Mouse (Mus musculus) lung, postnatal 0 days (tissue): ENCODE measurements at regions not wholly inside any gene's neighbourhood (a gene's known extent, or its start where the extent isn't known, plus 50 kb on each side); places are given as distances from the start of the nearest gene placed in this dataset.
"Not testable (repeated sequence)": the region's sequence is repeated elsewhere in the genome, so short reads cannot be mapped to it uniquely, and the experiment has no call there.

Source experiments
- ATAC-seq: fragments of 200-750 bp; cut with Nextera tagmentation; 2 replicates; pipeline ENCODE4 v1.8.0; 2017; ENCODE audit warnings: moderate library complexity
- DNase-seq: peaks from one replicate; pipeline ENCODE4 v3.0.0-alpha.2; 2016; ENCODE audit warnings: low spot score
- H3K27ac ChIP-seq: fragments of 300-500 bp; sonication (generic); 2 replicates; pipeline ENCODE4 v1.5.1; 2014; ENCODE audit warnings: antibody characterized with exemption, mild to moderate bottlenecking, low read length, mixed read lengths
- H3K27me3 ChIP-seq: fragments of 300-500 bp; sonication (generic); replicated peaks from 2 replicates; pipeline ENCODE4 v1.6.1; 2014; ENCODE audit warnings: low read length, mixed read lengths; ENCODE audit not compliant: insufficient read depth
- H3K36me3 ChIP-seq: fragments of 300-500 bp; sonication (generic); 2 replicates; pipeline ENCODE4 v1.6.1; 2014; ENCODE audit warnings: low read length, mixed read lengths; ENCODE audit not compliant: insufficient read depth
- H3K4me1 ChIP-seq: fragments of 300-500 bp; sonication (generic); 2 replicates; pipeline ENCODE4 v1.6.1; 2014; ENCODE audit warnings: antibody characterized with exemption, low read depth, low read length, mixed read lengths; ENCODE audit not compliant: insufficient read depth
- H3K4me2 ChIP-seq: fragments of 300-500 bp; sonication (generic); replicated peaks from 2 replicates; pipeline ENCODE4 v1.6.1; 2014; ENCODE audit warnings: low read depth, mild to moderate bottlenecking, low read length, moderate library complexity, mixed read lengths
- H3K4me3 ChIP-seq: fragments of 300-500 bp; sonication (generic); 2 replicates; pipeline ENCODE4 v1.5.1; 2014; ENCODE audit warnings: low read depth, low read length
- H3K9ac ChIP-seq: fragments of 300-500 bp; sonication (generic); replicated peaks from 2 replicates; pipeline ENCODE4 v1.6.1; 2014; ENCODE audit warnings: low read depth, mild to moderate bottlenecking
- H3K9me3 ChIP-seq: fragments of 300-500 bp; sonication (generic); 2 replicates; pipeline ENCODE4 v1.6.1; 2016; ENCODE audit warnings: low read length, mixed read lengths
- CTCF ChIP-seq: IDR thresholded peaks from 2 replicates; pipeline ENCODE4 v1.5.1; 2016; ENCODE audit warnings: antibody characterized with exemption, mild to moderate bottlenecking
- EP300 ChIP-seq: IDR thresholded peaks from 2 replicates; pipeline ENCODE4 v1.6.1; 2016; ENCODE audit warnings: antibody characterized with exemption, mild to moderate bottlenecking, control low read depth
- WGBS: fragments of 180-500 bp; shearing (Covaris S2); extraction: QIAGEN DNeasy Blood & Tissue Kit; methylation state at CpG from one replicate; pipeline ENCODE4 v1.1.7; 2014; 5-methylcytosine and 5-hydroxymethylcytosine counted together

- Histone ChIP-seq H3K27me3 (no peaks in the 10 kb centered on the region), H3K9me3 (no peaks in the 10 kb centered on the region), H3K36me3 (no peaks in the 10 kb centered on the region), H3K4me3 (no peak overlapping the region), H3K9ac (no peak overlapping the region), H3K27ac (no peak overlapping the region), H3K4me1 (no peaks in the 10 kb centered on the region), H3K4me2 (no peak overlapping the region)
- 54% methylated on average over 12 of the region's 12 CpGs for WGBS
- ATAC-seq (no peak), DNase-seq (no peak)
- no peak for TF ChIP-seq EP300
- TF ChIP-seq CTCF = no peak
Measured at GRCm38 (mm10) chr5:148674281-148674680, 121.7 kb upstream of the Ubl3 start.

- no peak overlapping the region for H3K4me2 ChIP-seq
Measured at GRCm38 (mm10) chr5:148662281-148662741, 109.7 kb upstream of the Ubl3 start.

GRCm38 (mm10) chr5:148661120-148661519 lies 108.5 kb upstream of the Ubl3 start:
- H3K27me3 ChIP-seq = no peaks in the 10 kb centered on the region
- H3K9me3 ChIP-seq = no peaks in the 10 kb centered on the region; the same call in 1 of the 2 replicates
- no peaks in the 10 kb centered on the region for H3K4me1 ChIP-seq
- peak; percentile 43 for TF ChIP-seq CTCF
- TF ChIP-seq EP300 = no peak
- ATAC-seq (no peak), DNase-seq (no peak)
- no peak overlapping the region for H3K4me3 ChIP-seq
- H3K4me2 ChIP-seq = no peak overlapping the region
- no peak overlapping the region for H3K27ac ChIP-seq
- H3K9ac ChIP-seq = no peak overlapping the region
- 91% methylated on average over 4 of the region's 4 CpGs for WGBS
- no peaks in the 10 kb centered on the region for H3K36me3 ChIP-seq

More at GRCm38 (mm10) chr5:148662281-148662741, 109.7 kb upstream of the Ubl3 start:
- no peak overlapping the region for H3K27ac ChIP-seq
- DNase-seq (no peak), ATAC-seq (no peak)
- no peak overlapping the region for H3K4me3 ChIP-seq
- no peak overlapping the region for H3K9ac ChIP-seq
- H3K9me3 ChIP-seq = no peaks in the 10 kb centered on the region; the same call in 1 of the 2 replicates
- no peaks in the 10 kb centered on the region for H3K36me3 ChIP-seq
- TF ChIP-seq CTCF = no peak
- TF ChIP-seq EP300 = no peak
- H3K4me1 ChIP-seq = no peaks in the 10 kb centered on the region
- WGBS = 57% methylated on average over 15 of the region's 15 CpGs
- H3K27me3 ChIP-seq = no peaks in the 10 kb centered on the region

DNA sequence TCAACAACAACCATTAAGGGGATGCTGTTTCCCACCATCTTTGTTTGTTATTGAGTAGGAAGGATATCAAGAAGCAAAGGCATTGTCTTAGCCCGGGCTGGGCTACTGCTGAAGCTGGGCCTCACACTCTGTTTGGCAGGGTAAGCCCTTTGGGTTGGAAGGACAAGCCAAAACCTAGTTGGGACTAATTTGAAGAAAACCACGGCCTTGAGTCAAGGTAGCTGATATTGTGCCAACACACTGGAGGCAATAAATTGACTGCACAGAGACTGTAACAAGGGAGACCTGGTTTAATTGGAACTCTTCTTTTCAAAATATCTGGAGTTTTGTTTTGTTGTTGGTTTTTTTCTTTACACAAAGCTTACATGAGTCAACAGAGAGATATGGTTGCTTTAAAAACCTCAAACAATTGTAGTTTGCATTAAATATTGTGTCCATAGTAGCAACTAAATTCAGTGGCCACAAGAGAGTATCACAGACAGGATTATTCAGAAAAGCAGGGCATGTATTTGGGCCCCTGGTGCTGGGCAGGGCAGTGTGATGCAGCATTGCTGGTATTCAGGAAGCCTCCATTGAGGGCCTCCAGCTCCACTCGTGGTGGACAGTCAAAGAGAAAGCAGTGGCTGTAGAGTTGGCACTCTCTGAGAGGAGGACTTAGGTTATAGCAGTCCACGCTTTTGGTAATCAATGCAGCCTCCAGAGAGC lies 105.5 kb upstream of the Ubl3 start:
- WGBS = 61% methylated on average over 4 of the region's 4 CpGs

DNA sequence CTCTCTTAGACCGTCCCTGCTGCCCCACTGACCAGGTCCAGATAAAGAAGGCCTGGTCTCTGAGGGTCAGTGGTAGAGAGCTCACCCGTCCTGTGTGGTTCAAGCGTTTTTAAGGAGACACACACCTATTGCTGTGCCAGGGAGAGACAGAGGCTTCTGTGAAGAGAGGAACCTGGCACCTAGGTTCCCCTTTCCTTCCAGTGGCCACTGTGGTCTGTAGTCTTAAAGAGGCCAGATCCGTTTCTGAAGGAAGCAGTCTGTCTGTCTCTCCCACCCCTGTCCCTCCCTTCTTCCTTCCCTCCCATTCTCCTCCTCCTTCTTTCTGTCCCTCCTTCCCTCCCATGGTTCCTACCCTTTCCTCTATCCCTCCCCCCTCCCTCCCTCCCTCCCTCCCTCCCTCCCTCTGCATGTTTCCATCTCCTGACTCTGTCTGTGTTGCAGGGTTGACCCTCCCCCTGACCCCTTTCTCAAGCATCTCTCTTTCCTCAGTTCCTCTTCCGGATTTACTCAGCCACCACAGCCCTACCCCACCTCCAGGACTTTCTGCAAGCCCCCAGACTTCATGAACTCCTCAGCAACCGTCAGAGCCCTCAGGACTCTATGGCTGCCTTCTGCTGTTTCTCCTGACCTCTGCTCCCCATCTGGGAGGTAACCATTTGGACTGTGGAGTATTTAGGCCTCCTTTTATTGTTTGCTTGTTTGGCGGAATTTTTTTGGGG lies 100.1 kb upstream of the Ubl3 start:
- DNase-seq (peak; percentile 43), ATAC-seq (peak; percentile 25; the same call in 1 of the 2 replicates)
- Histone ChIP-seq H3K4me1 (no peaks in the 10 kb centered on the region), H3K27ac (no peak overlapping the region), H3K4me2 (no peak overlapping the region), H3K9ac (no peak overlapping the region), H3K9me3 (no peaks in the 10 kb centered on the region), H3K36me3 (no peaks in the 10 kb centered on the region), H3K27me3 (no peaks in the 10 kb centered on the region), H3K4me3 (no peak overlapping the region)
- TF ChIP-seq CTCF (no peak), EP300 (no peak)
- 52% methylated on average over 7 of the region's 7 CpGs for WGBS

More for the DNA sequence above, 105.5 kb upstream of the Ubl3 start:
- ATAC-seq (no peak), DNase-seq (no peak)
- H3K4me1 ChIP-seq = no peaks in the 10 kb centered on the region
- H3K27me3 ChIP-seq = no peaks in the 10 kb centered on the region
- H3K9ac ChIP-seq = no peak overlapping the region
- H3K4me2 ChIP-seq = no peak overlapping the region
- no peaks in the 10 kb centered on the region; the same call in 1 of the 2 replicates for H3K9me3 ChIP-seq
- no peaks in the 10 kb centered on the region for H3K36me3 ChIP-seq
- H3K27ac ChIP-seq = no peak overlapping the region
- H3K4me3 ChIP-seq = no peak overlapping the region
- no peak for TF ChIP-seq EP300
- TF ChIP-seq CTCF = no peak

GRCm38 (mm10) chr5:148651736-148652135 lies 99.1 kb upstream of the Ubl3 start:
- ATAC-seq = no peak
- TF ChIP-seq EP300 (no peak), CTCF (no peak)
- no peaks in the 10 kb centered on the region for H3K36me3 ChIP-seq
- no peak overlapping the region for H3K27ac ChIP-seq
- H3K4me2 ChIP-seq = no peak overlapping the region
- no peaks in the 10 kb centered on the region for H3K4me1 ChIP-seq
- no peaks in the 10 kb centered on the region for H3K27me3 ChIP-seq
- no peaks in the 10 kb centered on the region for H3K9me3 ChIP-seq
- no peak for DNase-seq
- WGBS = 52% methylated on average over 4 of the region's 4 CpGs
- no peak overlapping the region for H3K9ac ChIP-seq
- H3K4me3 ChIP-seq = no peak overlapping the region

- WGBS = 84% methylated on average over 7 of the region's 7 CpGs
- DNase-seq, H3K9ac ChIP-seq, H3K36me3 ChIP-seq, H3K9me3 ChIP-seq, H3K4me3 ChIP-seq, ATAC-seq, H3K27ac ChIP-seq, H3K4me2 ChIP-seq, H3K27me3 ChIP-seq, H3K4me1 ChIP-seq: not testable (repeated sequence)
Measured at GRCm38 (mm10) chr5:148649573-148649972, 97.0 kb upstream of the Ubl3 start.
